Mouse (Mus musculus) cerebellum, postnatal 14 days (tissue): ENCODE data around the gene Masp2.

ENCODE experiments used
- DNase-seq, 2 experiments: peaks; one replicate each; pipeline ENCODE4 v3.0.0; 2021; ENCODE audit warnings: mixed read lengths in 2 of 2

Masp2 gene

DNA sequence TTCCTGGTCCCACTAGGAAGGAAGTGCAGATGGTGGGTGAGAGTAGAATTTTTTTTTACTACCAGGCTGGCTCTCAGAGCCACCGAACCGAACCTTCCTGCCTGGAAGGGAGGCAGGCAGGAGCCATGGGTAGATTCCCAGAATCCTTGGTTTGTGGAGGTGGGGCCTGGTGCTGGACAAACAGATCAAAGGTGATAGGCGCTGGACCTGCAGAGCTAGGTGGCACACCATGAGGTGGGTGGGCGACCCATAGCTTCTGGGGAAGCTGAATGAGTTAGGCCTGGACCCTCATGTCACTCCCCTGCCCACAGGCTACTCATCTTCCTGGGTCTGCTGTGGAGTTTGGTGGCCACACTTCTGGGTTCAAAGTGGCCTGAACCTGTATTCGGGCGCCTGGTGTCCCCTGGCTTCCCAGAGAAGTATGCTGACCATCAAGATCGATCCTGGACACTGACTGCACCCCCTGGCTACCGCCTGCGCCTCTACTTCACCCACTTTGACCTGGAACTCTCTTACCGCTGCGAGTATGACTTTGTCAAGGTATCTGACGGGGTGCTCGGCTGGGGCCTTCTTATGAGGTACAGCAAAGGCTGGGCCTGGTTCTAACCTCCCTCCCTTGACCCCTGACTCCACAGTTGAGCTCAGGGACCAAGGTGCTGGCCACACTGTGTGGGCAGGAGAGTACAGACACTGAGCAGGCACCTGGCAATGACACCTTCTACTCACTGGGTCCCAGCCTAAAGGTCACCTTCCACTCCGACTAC, at the start of gene Masp2:
Masp2 (plus strand) TSS at position 198 of the 764 bp plus-strand sequence.
- DNase-seq, result no peak

DNA sequence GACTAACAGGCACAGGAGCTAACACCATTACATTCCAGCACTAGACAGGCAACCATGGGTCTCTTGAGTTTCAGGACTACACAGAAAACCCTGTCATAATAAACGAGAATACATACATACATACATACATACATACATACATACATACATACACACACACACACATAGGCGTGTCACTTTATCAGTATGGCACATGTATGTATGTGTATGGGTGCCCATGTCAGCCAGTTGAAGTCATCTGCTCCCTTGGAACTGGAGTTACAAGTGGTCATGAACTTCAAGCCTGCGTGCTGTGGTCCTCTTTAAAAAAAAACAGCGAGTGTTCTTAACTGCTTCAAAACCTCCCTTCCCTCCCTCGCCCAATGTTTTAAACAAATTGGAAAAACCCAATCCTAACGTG, 44.6 kb upstream of the Masp2 start:
- DNase-seq, result no peak

GRCm38 (mm10) chr4:148558297-148559000, 43.9 kb upstream of the Masp2 start, which contains the start of gene Exosc10:
Gene Exosc10 (plus strand): TSS chr4:148558429.
- DNase-seq, result peak; percentile 92 to 93

DNA sequence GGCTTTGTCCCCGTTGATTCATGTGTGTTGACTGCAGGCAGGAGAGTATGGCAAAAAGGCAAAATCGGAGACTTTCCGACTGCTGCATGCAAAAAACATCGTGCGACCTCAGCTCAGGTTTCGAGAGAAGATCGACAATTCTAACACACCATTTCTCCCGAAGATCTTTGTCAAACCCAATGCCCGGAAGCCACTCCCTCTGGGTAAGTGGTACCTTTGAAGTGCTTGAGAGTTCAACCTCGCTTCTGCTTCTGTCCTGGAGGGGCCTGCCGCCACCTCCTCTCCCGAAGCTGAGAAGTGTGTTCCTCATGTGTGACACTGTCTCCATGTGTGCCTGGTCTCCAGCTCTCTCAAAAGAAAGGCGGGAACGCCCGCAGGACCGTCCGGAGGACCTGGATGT, 39.7 kb upstream of the Masp2 start:
- DNase-seq, result no peak

DNA sequence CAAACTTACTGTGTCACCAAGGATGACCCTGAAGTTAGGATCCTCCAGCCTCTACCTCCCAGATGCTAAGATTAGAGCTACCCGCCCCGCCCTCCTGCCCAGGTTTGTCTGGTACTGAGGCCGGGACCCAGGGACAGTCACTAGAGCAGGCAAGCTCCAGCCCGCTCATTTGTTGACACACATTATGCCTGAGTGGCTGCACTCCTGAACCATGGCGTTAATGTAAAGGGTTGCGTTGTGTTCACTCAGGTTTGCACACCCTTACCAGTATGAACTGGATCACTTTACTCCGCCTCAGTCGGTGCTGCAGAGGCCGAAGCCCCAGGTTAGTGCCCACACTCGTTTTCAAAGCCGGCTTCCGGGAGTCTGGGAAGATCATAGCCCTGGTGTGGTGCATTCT, 38.8 kb upstream of the Masp2 start:
- no peak for DNase-seq

GRCm38 (mm10) chr4:148570138-148570537, 32.2 kb upstream of the Masp2 start:
- no peak for DNase-seq

DNA sequence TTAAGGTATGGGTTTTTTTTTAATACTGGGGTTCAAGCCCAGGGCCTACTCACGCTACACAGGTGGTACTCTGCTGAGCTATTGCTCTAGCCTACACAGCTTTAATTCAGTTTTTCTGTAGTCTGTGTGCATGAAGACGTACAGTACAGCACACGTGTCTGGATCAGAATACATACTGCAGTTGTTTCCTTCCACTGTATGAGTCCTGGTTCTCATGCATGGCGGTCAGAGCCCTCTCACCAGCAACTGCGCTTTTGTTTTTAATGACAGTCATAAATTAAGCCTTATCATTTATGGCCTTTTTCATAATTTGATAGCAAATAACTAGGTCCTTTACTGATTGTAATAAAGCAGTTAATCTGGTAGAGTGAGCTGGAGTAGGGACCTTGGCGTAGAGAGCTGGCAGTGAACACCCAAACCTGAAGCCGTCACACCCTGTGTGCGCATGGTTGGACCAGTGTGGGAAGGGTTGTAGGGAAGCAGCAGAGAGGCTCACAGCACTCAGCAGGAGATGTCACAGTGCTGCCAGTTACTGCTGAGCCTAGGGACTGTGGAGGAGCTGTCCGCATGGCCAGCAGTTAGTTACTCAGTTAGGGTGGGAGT, 31.6 kb upstream of the Masp2 start:
- DNase-seq, result no peak

DNA sequence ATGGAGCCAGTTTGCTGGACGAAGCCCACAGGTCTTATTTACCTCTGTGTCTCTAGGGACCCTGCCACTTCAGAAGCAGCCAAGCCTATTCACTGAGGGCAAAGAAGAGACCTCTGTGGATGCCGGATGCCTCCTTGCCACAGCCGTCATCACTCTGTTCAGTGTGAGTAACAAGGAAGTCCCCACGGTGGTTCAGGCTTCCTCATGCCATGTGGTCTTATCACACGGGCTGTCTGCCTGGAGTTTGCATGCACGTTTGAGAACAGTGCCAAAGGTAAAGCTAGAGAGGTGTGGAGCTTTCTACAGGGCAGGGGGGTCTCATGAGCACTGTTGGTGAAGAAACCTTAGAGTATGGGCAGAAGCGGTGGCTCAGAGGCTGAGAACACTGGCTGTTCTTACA, 29.1 kb upstream of the Masp2 start:
- no peak for DNase-seq

GRCm38 (mm10) chr4:148580765-148581164, 21.6 kb upstream of the Masp2 start:
- peak; percentile 52 to 65 for DNase-seq

- DNase-seq, result no peak
These were observed 20.9 kb upstream of the Masp2 start for GRCm38 (mm10) chr4:148581422-148581821.

GRCm38 (mm10) chr4:148583257-148583656, 19.1 kb upstream of the Masp2 start:
- DNase-seq, result no peak

DNA sequence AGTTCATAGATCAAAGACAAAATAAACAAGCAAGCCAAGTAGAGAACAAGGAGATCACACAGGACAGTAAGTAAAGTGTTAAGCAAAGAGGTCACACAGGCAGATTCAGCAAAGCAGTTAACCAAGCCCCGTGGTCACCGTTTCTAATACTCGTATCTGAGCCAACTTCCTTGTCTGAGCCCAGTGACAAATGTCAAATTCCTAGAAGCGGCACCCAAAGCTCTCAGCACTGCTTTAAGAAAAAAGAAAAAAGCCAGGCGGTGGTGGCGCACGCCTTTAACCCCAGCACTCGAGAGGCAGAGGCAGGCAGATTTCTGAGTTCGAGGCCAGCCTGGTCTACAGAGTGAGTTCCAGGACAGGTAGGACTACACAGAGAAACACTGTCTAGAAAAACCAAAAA, 15.7 kb upstream of the Masp2 start:
- no peak for DNase-seq

- peak; percentile 56 to 69 for DNase-seq
These were observed 13.6 kb upstream of the Masp2 start for GRCm38 (mm10) chr4:148588793-148589192.

GRCm38 (mm10) chr4:148589565-148589964, 12.8 kb upstream of the Masp2 start:
- peak; percentile 60 for DNase-seq

- peak; percentile 49 to 52 for DNase-seq
These were observed 11.8 kb upstream of the Masp2 start for GRCm38 (mm10) chr4:148590421-148591170.

GRCm38 (mm10) chr4:148591171-148591630, 11.2 kb upstream of the Masp2 start, which contains the start of gene Srm:
Gene Srm (plus strand): TSS chr4:148591503.
- DNase-seq, result peak; percentile 98

DNA sequence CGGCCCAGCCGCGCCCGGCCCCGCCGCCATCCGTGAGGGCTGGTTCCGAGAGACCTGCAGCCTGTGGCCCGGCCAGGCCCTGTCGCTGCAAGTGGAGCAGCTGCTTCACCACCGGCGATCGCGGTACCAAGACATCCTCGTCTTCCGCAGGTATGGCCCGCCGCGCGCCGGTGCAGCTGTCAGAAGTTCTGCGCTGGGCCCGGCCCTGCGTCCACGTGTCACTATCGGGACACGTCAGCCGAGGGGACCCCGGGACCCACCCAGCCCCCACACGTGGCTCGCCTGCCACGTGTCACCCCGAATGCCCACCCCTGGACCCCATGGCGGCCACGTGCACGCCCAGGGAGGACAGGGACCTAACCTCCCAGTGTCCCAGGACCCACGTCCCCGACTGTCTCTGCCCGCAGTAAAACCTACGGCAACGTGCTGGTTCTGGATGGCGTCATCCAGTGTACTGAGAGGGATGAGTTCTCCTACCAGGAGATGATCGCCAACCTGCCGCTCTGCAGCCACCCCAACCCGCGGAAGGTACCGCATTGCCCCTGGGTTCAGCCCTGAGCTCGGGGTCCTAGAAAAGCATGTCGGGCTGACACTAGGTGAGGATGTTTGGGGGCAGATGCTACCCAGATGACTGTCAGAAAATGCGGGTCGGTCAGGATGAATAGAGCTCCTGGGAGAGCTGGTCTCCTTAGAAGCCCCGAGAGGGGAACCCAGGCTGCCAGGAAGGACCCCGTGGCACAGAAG, 10.5 kb upstream of the Masp2 start:
- DNase-seq, result peak in 1 of 2 experiments; percentile 63

- DNase-seq, result peak in 1 of 2 experiments; percentile 41
These were observed 8.4 kb upstream of the Masp2 start for GRCm38 (mm10) chr4:148593996-148594395.

DNA sequence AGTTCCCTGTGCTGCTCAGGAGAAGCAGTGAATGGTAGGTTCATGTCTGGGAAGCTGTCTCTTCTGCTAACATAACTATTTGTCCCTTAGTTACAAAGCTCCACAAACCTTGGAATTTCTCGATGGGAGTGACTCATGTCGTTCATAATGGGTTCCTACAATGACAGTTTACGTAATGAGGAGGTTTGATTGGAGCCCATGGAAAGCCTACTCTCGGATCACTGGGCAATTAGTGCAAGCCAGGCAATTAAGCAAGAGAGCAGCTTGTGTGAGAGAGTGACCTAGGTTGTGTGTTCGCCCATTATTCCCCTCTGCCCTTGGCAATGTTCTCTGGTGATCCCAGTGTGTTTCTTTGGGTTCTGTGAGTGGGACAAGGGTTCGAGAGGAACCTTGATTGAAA, 6.4 kb upstream of the Masp2 start:
- DNase-seq, result no peak

DNA sequence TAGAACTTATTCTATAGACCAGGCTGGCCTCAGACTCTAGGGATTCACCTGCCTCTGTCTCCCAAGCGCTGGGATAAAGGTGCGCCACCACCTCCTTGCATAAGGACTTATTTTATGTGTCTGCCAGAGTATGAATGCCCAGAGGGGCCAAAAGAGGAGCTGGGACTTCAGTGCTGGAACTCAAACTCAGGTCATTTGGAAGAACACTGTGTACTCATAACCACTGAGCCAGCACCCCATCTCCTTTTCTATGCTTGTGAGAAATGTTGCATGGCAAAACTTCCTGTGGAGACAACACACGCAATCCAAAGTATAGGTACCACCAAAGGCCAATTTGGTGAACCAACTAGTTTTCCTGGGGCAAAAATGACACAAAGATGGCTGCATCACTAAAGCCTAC, 5.6 kb upstream of the Masp2 start:
- DNase-seq, result no peak

GRCm38 (mm10) chr4:148598826-148599225, 3.5 kb upstream of the Masp2 start:
- DNase-seq, result no peak

- no peak for DNase-seq
These were observed 2.0 kb upstream of the Masp2 start for GRCm38 (mm10) chr4:148600316-148600715.
